Mouse (Mus musculus): ENCODE measurements around the gene Il13.
A peak's percentile ranks its signal among the peaks of the same experiment; 100 is the strongest.

Il13 gene

DNA sequence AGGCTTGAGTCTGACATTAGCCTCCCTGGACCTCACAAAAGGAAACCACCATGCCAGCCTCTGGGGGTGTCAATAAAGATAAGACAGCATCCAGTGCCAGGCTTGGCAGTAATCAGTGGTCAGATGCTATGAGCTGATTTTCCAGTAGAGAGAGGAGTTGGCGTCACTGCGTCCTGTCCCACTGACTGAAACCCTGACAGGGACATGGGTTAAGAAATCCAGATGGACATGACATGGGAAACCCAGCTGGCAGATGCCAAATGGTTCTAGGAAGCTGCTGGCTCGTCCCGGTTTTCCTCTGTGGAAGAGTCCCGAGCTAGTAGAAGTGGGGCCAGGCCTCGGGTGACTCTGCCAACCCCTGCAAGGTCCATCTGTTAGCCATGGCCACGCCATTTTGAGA is 858 bp downstream of the Il13 start:
- no peak for DNase-seq (ENCODE audit: extremely low read depth, insufficient read length, low spot score)

DNA sequence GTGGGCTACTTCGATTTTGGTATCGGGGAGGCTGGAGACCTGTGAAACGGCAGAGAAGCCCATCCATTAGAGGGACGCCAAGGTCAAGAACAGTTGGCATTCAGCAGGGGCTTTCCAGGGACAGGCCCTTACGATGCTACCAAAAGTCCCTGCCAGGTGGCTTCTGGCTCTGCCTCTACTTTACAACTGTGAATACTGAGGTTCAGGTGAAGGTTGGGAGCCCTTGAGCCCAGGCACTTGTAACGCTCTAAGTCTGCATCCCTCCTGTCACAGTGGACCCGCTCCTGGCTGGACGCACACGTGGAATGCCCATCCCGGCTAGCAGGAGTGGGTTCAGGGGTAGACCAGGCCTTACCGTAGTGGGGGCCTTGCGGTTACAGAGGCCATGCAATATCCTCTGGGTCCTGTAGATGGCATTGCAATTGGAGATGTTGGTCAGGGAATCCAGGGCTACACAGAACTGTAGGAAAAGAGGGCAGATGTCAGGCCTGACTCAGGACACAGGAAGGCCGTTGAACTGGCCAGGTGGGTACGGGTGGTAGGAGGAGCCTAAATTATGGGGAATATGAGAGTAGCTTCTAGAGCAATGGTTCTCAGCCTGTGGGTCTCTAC is 2.3 kb downstream of the Il13 start:
- DNase-seq (ENCODE audit: extremely low read depth, insufficient read length, low spot score), result no peak

DNA sequence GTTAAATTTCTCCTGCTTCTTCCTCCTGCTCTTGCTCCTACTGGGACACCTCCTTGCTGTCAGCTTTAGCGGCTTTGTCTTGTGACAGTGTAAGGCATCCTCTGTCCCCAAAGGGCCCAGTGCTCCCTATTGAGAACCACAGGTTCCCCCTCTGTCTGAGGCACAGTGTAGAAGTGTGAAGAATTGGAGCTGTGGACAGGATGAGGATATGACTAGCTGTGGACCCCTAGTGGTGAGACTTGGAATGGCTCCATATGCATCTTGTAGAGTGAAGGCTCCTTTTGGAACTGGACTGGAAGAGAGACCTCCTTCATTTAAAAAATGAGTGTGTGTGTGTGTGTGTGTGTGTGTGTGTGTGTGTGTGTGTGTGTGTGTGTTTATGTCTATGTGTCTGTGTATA is 6.6 kb downstream of the Il13 start:
- DNase-seq (ENCODE audit: extremely low read depth, insufficient read length, low spot score), result peak; percentile 36

DNA sequence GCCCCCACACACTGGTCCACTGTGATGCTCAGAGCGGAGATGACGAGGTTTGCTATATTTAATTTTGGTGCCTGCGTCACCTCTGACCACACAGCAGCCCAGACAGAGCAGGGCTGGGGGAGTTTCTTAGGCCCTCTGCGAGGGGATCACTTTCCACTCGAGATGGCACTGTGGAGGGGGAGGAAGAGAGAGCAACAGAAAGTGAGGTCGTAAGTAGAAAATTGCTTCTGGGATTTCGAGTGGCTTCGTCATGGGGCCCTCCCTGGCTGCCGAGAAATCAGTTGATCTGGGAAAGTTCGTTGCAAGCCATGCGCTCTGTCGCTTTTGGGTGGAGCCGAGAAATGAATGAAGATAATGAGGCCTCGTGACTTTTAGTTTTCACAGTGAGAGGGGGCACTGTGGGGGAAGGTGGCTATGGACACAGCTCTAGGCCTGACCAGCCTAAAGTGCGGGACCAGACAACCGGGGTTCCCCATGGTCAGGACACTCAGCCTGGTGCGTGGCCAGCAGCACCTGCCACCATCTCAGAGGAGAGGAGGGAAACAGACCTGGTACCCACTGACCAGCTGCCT is 7.6 kb downstream of the Il13 start:
- DNase-seq (ENCODE audit: extremely low read depth, insufficient read length, low spot score), result no peak

DNA sequence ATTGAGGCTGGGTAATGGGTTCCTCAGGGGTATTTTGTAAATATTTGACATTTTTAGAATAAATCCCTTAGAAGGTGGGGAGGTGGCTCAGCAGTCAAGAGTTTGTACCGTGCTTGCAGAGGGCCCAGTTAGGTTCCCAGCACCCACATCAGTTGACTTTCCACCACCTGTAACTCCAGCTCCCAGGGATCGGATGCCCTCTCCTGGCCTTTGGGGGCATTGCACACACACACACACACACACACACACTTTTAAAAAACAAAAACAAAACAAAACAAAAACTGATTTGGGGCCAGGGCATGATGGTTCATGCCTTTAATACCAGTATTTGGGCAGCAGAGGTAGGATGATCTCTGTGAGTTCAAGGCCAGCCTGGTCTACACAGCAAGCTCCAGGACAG is 10.4 kb downstream of the Il13 start:
- no peak for DNase-seq (ENCODE audit: extremely low read depth, insufficient read length, low spot score)

GRCm38 (mm10) chr11:53623573-53623972 is 10.9 kb downstream of the Il13 start:
- DNase-seq (ENCODE audit: extremely low read depth, insufficient read length, low spot score), result no peak

DNA sequence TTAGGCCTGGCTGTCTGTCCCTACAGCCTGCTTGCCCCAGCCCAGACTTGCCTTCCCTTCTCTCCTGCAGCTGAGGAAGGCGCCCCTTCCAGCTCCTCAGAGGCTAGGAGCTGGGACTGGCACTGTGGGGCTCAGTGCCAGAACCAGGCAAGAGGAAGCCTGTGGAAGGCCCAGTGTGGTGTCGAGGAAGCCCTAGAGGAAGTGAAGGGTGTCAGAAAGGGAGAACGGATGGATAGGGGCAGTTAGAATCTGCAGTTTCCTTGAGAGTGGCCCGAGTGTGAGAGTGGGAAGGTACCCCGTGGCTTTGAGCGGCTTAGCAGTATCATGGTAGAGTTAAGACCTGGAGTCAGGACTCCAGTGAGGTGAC is 12.1 kb downstream of the Il13 start:
- no peak for DNase-seq (ENCODE audit: extremely low read depth, insufficient read length, low spot score)

- no peak for DNase-seq (ENCODE audit: extremely low read depth, insufficient read length, low spot score)
These were observed 12.7 kb downstream of the Il13 start for GRCm38 (mm10) chr11:53621582-53622439.

GRCm38 (mm10) chr11:53620094-53620493 is 14.4 kb downstream of the Il13 start:
- DNase-seq (ENCODE audit: extremely low read depth, insufficient read length, low spot score), result no peak

- no peak for DNase-seq (ENCODE audit: extremely low read depth, insufficient read length, low spot score)
These were observed 15.1 kb downstream of the Il13 start for GRCm38 (mm10) chr11:53619428-53619827.

DNA sequence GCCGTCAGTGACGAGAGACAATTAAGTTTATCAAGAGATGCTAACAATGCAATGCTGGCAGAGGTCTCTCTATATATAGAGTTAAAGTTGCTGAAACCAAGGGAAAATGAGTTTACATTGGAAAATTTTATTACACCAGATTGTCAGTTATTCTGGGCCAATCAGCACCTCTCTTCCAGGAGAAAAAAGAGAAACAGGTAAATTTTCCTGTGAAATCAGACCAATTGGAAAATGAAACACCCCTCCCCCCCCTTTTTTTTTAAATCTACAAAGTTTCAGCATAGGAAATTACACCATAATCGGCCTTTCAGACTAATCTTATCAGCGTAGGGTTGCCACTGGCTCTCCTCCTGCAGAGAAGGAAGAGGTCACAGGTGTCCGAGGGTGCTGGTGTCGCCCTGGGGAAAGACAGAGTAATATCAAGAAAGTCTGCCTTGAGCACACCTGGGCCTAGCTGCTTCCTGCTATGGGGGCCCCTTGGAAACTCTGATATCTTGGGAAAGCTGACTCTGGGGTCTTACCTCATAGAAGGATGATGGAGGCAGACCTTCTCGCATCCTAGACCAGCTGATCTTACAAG is 15.8 kb downstream of the Il13 start, which contains the start of gene Il4:
TSS of gene Il4 (minus strand) at position 51 of the 580 bp plus-strand sequence.
- DNase-seq (ENCODE audit: extremely low read depth, insufficient read length, low spot score), result no peak

DNA sequence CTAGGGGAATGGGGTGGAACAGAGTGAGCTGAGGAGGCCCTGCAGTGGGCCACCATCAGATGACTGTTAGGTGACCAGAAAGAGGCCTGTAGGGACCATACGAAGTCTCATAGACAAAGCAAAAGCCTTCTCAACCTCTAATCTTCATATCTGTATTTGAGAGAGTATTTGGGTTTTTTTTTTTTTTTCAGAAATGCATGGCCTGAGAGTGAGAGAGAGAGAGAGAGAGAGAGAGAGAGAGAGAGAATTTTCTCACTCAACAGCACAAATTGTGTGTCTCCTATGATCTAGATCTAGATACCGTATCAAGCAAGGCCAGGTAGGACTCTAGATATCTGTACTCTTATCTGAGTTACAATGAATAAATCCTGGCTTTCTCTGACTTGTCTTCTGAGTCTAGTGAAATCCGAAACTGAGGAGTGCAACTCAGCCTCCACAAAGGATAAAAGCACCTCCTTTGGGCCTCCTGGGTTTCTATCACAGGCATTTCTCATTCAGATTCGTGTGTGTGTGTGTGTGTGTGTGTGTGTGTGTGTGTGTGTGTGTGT is 16.9 kb downstream of the Il13 start:
- no peak for DNase-seq (ENCODE audit: extremely low read depth, insufficient read length, low spot score)

DNA sequence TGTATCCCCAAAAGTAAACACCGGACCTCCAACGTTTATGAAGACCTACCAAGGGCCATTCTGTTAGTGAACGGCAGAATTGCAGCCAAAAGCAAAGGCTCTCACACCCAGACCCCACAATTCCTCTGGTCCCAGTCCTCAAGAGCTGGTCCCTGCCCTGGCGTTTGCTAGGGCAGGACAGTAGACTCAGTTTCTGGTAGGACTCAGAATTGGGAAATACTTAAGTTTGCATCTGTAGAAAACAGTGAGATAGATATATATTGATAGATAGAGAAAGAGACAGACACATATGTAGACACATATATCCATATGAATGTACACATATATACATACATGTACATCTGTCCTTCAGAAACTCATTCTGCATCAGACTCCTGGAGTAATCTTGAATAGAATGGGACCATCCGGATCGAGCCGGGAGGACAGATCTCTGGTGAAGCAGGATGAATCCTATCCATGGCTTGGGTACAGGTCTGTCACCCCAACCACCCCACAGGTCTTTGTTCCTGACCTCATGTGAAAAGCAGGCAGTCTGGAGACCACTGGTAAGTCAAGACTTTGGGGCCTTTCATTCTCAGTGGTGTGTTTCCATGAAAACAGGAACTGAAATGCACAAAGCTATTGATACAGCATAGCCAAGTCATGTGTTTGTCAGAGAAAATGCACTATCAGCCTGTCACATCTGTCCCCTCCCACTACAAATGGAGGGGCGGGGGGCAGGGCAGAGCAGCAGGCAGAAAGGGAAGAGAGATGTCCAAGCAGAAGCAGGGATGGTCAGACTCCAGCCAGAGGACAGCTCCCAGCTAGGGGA is 17.5 kb downstream of the Il13 start:
- no peak for DNase-seq (ENCODE audit: extremely low read depth, insufficient read length, low spot score)

GRCm38 (mm10) chr11:53615575-53615974 is 18.9 kb downstream of the Il13 start:
- no peak for DNase-seq (ENCODE audit: extremely low read depth, insufficient read length, low spot score)

- DNase-seq (ENCODE audit: extremely low read depth, insufficient read length, low spot score), result no peak
These were observed 19.3 kb downstream of the Il13 start for GRCm38 (mm10) chr11:53615172-53615571.

DNA sequence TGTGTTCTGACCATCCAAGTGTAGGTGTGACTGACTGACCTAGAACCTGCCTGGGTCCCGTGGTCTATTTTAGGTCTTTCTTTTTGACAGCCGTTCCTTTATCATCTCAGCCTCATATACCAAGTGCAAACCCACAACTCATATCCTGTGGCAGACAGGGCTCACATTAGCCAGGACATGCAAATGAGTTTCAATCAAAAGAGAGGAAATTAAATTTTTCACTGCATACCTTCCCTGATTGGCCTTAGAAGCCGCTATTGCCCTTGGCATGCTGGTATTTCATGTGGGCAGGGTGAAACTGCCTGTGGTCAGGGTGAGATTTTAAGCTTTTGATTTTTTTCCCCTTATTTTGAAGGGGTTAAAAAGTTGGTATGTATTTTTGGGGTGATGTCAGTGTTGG is 24.8 kb downstream of the Il13 start:
- DNase-seq (ENCODE audit: extremely low read depth, insufficient read length, low spot score), result no peak

DNA sequence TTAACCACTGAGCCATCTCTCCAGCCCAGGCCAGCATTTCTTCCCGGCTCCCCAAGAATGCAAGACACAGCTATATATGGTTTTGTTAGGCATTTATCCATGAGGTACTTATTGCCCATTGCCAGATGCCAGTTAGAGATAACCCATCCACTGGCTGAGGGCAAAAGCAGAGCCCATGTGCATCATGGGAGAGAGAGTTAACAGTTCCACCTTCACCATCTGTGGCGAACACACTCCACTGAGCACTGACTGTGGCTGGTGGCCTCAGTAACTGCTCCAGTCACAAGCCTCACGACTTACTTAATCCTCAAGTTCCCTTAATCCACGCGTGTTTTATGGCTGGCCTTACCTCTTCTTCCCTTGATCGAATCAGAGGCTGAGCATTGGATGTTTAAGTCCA is 25.3 kb downstream of the Il13 start:
- DNase-seq (ENCODE audit: extremely low read depth, insufficient read length, low spot score), result no peak

- DNase-seq (ENCODE audit: extremely low read depth, insufficient read length, low spot score), result no peak
These were observed 28.9 kb downstream of the Il13 start for GRCm38 (mm10) chr11:53605609-53606008.

DNA sequence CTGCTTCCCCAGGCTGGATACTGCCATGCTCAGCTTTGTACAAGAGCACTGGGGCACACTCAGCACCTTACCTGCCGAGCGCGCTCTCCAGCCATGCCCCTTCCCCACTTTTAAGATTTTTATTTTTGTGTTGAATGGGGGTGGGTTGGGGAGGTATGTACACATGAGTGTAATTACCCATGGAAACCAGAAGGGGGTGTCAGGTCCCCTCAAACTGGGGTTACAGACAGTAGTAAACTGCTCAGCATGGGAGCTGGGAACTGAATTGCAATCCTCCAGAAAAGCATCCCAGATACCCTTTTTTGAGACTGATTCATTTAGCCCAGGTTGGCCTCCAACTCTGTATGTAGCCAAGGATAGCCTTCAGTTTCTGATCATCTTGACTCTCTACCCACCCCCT is 29.5 kb downstream of the Il13 start:
- no peak for DNase-seq (ENCODE audit: extremely low read depth, insufficient read length, low spot score)

DNA sequence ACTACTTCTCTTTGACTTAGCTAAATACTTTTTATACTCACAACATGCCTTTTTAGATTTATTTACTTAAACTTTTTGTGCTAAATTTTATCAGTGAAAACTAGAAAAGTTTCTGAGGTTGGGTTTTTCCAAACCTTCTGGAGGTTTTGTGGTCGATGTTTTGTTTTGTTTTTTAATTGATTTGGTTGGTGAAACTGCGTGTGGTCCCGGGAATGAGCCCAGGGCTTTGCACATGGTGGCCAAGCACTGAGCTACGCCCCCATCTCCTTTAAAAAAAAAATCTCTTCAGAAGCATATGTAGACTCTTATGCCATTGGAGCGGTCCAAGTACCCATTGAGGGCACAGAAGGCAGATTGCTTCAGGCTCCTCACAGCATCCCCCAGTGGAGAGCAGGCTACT is 43.4 kb downstream of the Il13 start:
- no peak for DNase-seq (ENCODE audit: extremely low read depth, insufficient read length, low spot score)

DNA sequence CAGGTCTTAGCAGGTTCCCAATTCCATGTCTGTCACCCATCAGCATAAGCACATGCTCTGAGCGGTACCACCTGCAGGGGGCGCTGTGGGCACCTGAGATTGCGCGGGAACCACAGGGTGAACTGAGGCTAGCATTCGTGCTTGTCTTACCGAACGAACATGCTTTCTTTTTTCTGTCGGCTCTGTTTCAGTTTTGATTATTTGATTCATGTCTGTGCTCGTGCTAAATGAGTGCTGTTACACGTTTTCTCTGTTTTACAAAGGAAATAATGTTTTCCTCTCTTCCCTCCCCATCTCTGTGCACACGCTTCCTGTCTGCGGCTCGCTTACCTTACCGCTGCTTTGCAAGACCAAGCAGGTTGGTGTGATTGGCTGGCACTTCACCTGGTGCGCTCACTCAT is 44.1 kb downstream of the Il13 start:
- DNase-seq (ENCODE audit: extremely low read depth, insufficient read length, low spot score), result peak; percentile 26

All from 3134 (cell line).